Mouse (Mus musculus) forebrain, embryonic 12.5 days (tissue): ENCODE measurements around the gene Zfp644. TPM values are rescaled to one million over a fixed set of nuclear protein-coding genes. Genes with fewer than 3 reads are reported as not detected.

ENCODE experiments used
- ATAC-seq: fragments of 200-750 bp; cut with Nextera tagmentation; 2 replicates; pipeline ENCODE4 v1.8.0; 2017; ENCODE audit warnings: moderate TSS enrichment; ENCODE audit not compliant: low FRiP score
- H3K27ac ChIP-seq: fragments of 300-500 bp; sonication (generic); 2 replicates; pipeline ENCODE4 v1.5.1; 2016; ENCODE audit warnings: mild to moderate bottlenecking
- H3K27me3 ChIP-seq: fragments of 300-500 bp; sonication (generic); 2 replicates; pipeline ENCODE4 v1.6.1; 2016; ENCODE audit warnings: mild to moderate bottlenecking
- H3K36me3 ChIP-seq: fragments of 300-500 bp; sonication (generic); replicated peaks from 2 replicates; pipeline ENCODE4 v1.6.1; 2016; ENCODE audit warnings: mild to moderate bottlenecking
- H3K4me1 ChIP-seq: fragments of 300-500 bp; sonication (generic); 2 replicates; pipeline ENCODE4 v1.6.1; 2016
- H3K4me2 ChIP-seq: fragments of 300-500 bp; sonication (generic); 2 replicates; pipeline ENCODE4 v1.6.1; 2016; ENCODE audit warnings: mild to moderate bottlenecking, moderate library complexity
- H3K4me3 ChIP-seq: fragments of 300-500 bp; sonication (generic); replicated peaks from 2 replicates; pipeline ENCODE4 v1.5.1; 2016; ENCODE audit warnings: mild to moderate bottlenecking
- H3K9ac ChIP-seq: fragments of 300-500 bp; sonication (generic); 2 replicates; pipeline ENCODE4 v1.6.1; 2016; ENCODE audit warnings: mild to moderate bottlenecking
- H3K9me3 ChIP-seq: fragments of 300-500 bp; sonication (generic); 2 replicates; pipeline ENCODE4 v1.6.1; 2016
- WGBS: fragments of 180-500 bp; shearing (Covaris S2); methylation state at CpG from one replicate; pipeline ENCODE4 v1.1.7; 2016; 5-methylcytosine and 5-hydroxymethylcytosine counted together
- polyA plus RNA-seq: library from polyadenylated mRNA; unstranded; fragments of >200 nt; fragmentation: Nextera tagmentation; extraction: Ambion mirVana; gene quantifications from 2 replicates; pipeline ENCODE4 v1.2.1, GENCODE M21; 2016

Gene Zfp644
- 89.9 and 90.3 TPM in 2 replicates for polyA plus RNA-seq

DNA sequence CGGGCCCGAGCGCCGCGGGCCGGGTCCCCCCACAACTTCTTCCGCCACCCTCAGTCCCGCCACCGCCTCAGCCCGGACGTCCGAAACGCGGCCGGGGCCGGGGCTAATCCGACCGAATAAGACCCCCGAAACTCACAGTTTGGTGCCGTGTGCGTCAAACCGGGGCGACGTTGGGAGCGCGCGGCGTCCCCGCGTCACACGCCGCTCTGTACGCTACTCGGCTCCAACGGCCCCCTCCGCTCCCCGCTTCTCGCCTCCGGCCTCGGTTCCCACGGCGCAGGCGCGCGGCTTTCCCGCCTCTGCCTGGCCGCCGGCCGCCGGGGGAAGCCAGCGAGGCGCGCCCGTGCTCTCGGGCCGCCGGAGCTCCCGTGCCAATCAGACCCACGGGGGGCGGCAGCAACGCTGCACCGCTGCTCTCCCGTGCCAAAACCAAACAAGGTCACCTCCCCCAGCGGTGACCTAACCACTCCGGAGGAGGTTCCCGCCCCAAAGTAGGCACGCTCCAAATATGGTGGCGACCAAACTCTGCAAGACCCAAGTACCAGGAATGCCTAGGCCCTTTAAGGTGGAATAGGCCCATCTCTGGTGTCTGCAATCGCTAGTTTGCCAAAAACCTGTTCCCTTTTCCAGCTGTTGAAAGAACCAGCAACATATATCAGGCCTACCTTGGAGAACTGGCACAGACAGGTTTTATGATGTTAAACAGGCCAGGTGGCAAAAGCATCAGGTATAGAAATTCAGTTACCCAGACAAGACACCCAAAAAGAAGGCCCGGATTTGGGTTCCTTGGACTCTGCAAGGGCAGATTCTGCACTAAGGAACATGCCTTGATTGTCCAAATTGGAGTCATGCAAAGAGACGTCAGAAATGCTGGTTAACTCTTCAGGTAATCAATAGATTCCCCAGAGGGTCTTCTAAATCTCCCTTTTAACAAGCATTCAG is at the start of gene Zfp644:
Gene Zfp644 (minus strand): TSS at position 892 of the 942 bp plus-strand sequence.
- peak; percentile 96 for ATAC-seq
- 1% methylated on average over 70 of the region's 71 CpGs for WGBS
- no peaks in the 10 kb centered on the region for H3K27me3 ChIP-seq
- H3K9ac ChIP-seq: peak within 1 kb of the TSS; percentile 96
- peak within 1 kb of the TSS; percentile 77 for H3K4me2 ChIP-seq
- H3K4me1 ChIP-seq: peaks cover 30% of the 10 kb centered on the region
- H3K27ac ChIP-seq: peak within 1 kb of the TSS; percentile 99
- no peaks in the 10 kb centered on the region for H3K9me3 ChIP-seq
- peaks cover 3% of the 10 kb centered on the region for H3K36me3 ChIP-seq
- H3K4me3 ChIP-seq: peak within 1 kb of the TSS; percentile 83

- WGBS: 67% methylated on average over 6 of the region's 6 CpGs
- no peak for ATAC-seq
- H3K27me3 ChIP-seq: no peaks in the 10 kb centered on the region
- no peaks in the 10 kb centered on the region for H3K9me3 ChIP-seq
- H3K27ac ChIP-seq: no peak overlapping the region
- no peak overlapping the region for H3K4me3 ChIP-seq
- H3K4me2 ChIP-seq: no peak overlapping the region
- no peaks in the 10 kb centered on the region for H3K36me3 ChIP-seq
- no peak overlapping the region for H3K9ac ChIP-seq
- H3K4me1 ChIP-seq: no peaks in the 10 kb centered on the region
Observed at GRCm38 (mm10) chr5:106739716-106740115, 42.6 kb upstream of the Zfp644 start.

- no peak overlapping the region for H3K27ac ChIP-seq
- H3K4me3 ChIP-seq: no peak overlapping the region
- no peaks in the 10 kb centered on the region for H3K9me3 ChIP-seq
- H3K9ac ChIP-seq: no peak overlapping the region
- H3K36me3 ChIP-seq: no peaks in the 10 kb centered on the region
- no peaks in the 10 kb centered on the region for H3K27me3 ChIP-seq
- no peak overlapping the region for H3K4me2 ChIP-seq
- WGBS: 89% methylated on average over 3 of the region's 3 CpGs
- ATAC-seq: no peak
- no peaks in the 10 kb centered on the region for H3K4me1 ChIP-seq
Observed at GRCm38 (mm10) chr5:106723487-106723886, 26.4 kb upstream of the Zfp644 start.

- H3K36me3 ChIP-seq: no peaks in the 10 kb centered on the region
- WGBS: 87% methylated on average over 5 of the region's 5 CpGs
- H3K9ac ChIP-seq: no peak overlapping the region
- no peak overlapping the region for H3K27ac ChIP-seq
- no peaks in the 10 kb centered on the region for H3K9me3 ChIP-seq
- H3K4me1 ChIP-seq: no peaks in the 10 kb centered on the region
- ATAC-seq: no peak
- no peaks in the 10 kb centered on the region for H3K27me3 ChIP-seq
- H3K4me3 ChIP-seq: no peak overlapping the region
- H3K4me2 ChIP-seq: no peak overlapping the region
Observed at GRCm38 (mm10) chr5:106722771-106723170, 25.7 kb upstream of the Zfp644 start.

- H3K36me3 ChIP-seq: no peaks in the 10 kb centered on the region
- peaks cover 16% of the 10 kb centered on the region for H3K4me1 ChIP-seq
- ATAC-seq: peak; percentile 70; the same call in 1 of the 2 replicates
- H3K27me3 ChIP-seq: 0 out of 2 replicates have a peak, but pooled peaks cover 11% of the 10 kb centered on the region
- no peak overlapping the region for H3K9ac ChIP-seq
- no peak overlapping the region for H3K4me3 ChIP-seq
- no peaks in the 10 kb centered on the region for H3K9me3 ChIP-seq
- peak overlapping the region; percentile 10; the same call in 1 of the 2 replicates for H3K4me2 ChIP-seq
- peak overlapping the region; percentile 33 for H3K27ac ChIP-seq
- 10% methylated on average over 3 of the region's 3 CpGs for whole genome bisulfite sequencing
Observed at GRCm38 (mm10) chr5:106711870-106712277, 14.8 kb upstream of the Zfp644 start.

GRCm38 (mm10) chr5:106711220-106711726 is 14.2 kb upstream of the Zfp644 start:
- no peak overlapping the region for H3K4me3 ChIP-seq
- H3K27me3 ChIP-seq: 0 out of 2 replicates have a peak, but pooled peaks cover 11% of the 10 kb centered on the region
- H3K9ac ChIP-seq: no peak overlapping the region
- H3K27ac ChIP-seq: peak overlapping the region; percentile 33; the same call in 1 of the 2 replicates
- H3K4me2 ChIP-seq: 0 out of 2 replicates have a peak overlapping the region, but pooled peaks have one; percentile 10
- WGBS: 65% methylated on average over 5 of the region's 5 CpGs
- no peaks in the 10 kb centered on the region for H3K9me3 ChIP-seq
- H3K4me1 ChIP-seq: peaks cover 16% of the 10 kb centered on the region
- no peak; the same call in 1 of the 2 replicates for ATAC-seq
- no peaks in the 10 kb centered on the region for H3K36me3 ChIP-seq

DNA sequence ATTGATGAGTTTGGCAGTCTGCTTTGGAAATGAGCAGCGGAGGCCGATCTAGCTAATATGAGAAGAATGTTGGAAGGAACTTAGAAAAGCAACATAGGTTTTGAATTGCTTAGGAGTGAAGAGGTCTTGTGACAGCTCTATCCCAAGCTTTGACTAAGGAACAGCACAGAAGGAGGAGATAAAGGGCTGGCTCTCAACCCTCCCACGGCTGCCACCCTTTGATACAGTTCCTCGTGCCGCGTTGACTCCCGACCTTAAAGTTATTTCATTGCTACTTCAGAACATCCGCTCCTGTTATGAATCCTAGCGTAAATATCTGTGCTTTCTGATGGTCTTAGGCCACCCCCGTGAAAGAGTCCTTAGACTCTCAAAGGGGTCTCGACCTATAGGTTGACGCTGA is 13.5 kb upstream of the Zfp644 start:
- no peak overlapping the region for H3K4me3 ChIP-seq
- H3K36me3 ChIP-seq: no peaks in the 10 kb centered on the region
- H3K9ac ChIP-seq: no peak overlapping the region
- WGBS: 79% methylated on average over 12 of the region's 12 CpGs
- H3K27me3 ChIP-seq: 0 out of 2 replicates have a peak, but pooled peaks cover 11% of the 10 kb centered on the region
- peaks cover 16% of the 10 kb centered on the region for H3K4me1 ChIP-seq
- no peaks in the 10 kb centered on the region for H3K9me3 ChIP-seq
- no peak for ATAC-seq
- no peak overlapping the region for H3K27ac ChIP-seq
- H3K4me2 ChIP-seq: no peak overlapping the region

DNA sequence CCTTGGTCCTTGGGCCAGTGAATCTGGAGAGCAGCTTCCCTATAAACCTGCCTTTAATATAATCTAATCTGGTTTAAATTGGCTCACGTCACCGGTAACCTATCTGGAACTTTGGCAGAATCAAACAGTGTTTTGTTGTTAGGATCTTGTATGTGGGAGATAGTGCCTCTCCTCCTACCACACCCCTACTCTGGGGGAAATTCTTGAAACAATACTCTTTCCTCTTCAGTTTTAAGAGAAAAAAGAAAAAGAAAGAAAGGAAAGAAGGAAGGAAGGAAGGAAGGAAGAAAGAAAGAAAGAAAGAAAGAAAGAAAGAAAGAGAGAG is 13.0 kb upstream of the Zfp644 start:
- H3K4me3 ChIP-seq: no peak overlapping the region
- H3K4me1 ChIP-seq: peaks cover 16% of the 10 kb centered on the region
- H3K36me3 ChIP-seq: no peaks in the 10 kb centered on the region
- 59% methylated on average over 2 of the region's 2 CpGs for WGBS
- H3K4me2 ChIP-seq: no peak overlapping the region
- no peak for ATAC-seq
- 0 out of 2 replicates have a peak, but pooled peaks cover 11% of the 10 kb centered on the region for H3K27me3 ChIP-seq
- no peaks in the 10 kb centered on the region for H3K9me3 ChIP-seq
- no peak overlapping the region for H3K27ac ChIP-seq
- no peak overlapping the region for H3K9ac ChIP-seq

DNA sequence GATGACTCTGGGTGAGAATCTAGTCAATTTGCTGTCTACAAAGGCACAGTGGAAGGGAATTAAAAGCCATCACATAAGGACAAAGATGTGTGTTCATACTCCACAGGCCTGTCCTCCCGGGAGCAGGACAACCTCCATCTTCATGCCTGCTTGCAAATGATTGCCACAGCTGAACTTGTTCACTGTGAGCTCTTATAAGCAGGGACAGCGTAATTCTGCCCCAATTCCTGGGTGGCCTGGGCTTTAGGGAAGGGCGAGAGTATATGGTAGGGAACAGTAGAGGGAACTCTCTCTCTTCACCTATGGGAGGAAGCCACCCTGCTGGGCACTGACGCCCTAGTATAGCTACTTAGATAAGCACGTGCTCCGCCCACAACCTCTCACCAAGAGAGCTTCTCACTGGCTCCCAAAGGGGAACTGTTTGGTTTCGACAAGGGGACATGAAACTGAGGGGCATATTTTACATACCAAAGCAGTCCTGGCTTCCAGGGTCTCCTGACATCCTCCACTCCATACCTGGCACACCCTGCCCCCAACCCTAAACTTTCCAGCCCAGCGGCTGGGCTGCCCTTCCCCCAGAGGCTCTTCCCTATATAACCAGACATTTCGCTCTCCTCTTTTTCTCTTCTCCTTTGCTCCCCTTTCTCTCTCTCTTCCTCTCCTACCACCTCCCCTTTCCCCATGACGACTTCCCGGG is 12.4 kb upstream of the Zfp644 start:
- Histone ChIP-seq H3K36me3 (no peaks in the 10 kb centered on the region), H3K9ac (no peak overlapping the region)

DNA sequence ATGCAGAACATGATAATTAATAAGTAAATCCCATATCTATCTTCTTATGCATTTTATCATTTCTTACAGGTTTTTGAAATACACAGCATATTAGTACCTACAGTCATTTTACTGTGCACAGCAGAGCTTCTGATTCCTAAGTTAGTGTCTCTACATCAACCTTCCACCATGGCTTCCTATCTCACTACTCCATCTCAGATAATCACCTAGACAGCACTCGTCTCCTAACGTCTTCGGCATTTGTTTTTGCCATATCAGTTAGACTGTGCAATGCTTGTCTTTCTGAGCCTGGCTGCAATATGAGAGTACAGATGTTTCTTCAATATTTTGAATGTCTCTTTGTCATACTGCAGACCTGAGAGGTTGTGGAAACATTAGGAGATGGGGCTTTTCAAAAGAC is 9.3 kb upstream of the Zfp644 start:
- Histone ChIP-seq H3K9me3 (peaks cover 5% of the 10 kb centered on the region; the same call in 1 of the 2 replicates), H3K36me3 (no peaks in the 10 kb centered on the region), H3K4me2 (no peak overlapping the region), H3K4me1 (peaks cover 6% of the 10 kb centered on the region), H3K27me3 (0 out of 2 replicates have a peak, but pooled peaks cover 5% of the 10 kb centered on the region), H3K4me3 (no peak overlapping the region), H3K27ac (no peak overlapping the region), H3K9ac (no peak overlapping the region)
- ATAC-seq: no peak
- 94% methylated on average over 3 of the region's 3 CpGs for WGBS

More for the DNA sequence above, 12.4 kb upstream of the Zfp644 start:
- WGBS: 41% methylated on average over 11 of the region's 11 CpGs
- Histone ChIP-seq H3K9me3 (no peaks in the 10 kb centered on the region), H3K27me3 (0 out of 2 replicates have a peak, but pooled peaks cover 11% of the 10 kb centered on the region), H3K4me2 (no peak overlapping the region), H3K27ac (no peak overlapping the region), H3K4me1 (peaks cover 16% of the 10 kb centered on the region), H3K4me3 (no peak overlapping the region)
- ATAC-seq: no peak

- no peak for ATAC-seq
- H3K4me3 ChIP-seq: no peak overlapping the region
- H3K27ac ChIP-seq: no peak overlapping the region
- WGBS: 84% methylated on average over 5 of the region's 5 CpGs
- no peaks in the 10 kb centered on the region for H3K4me1 ChIP-seq
- no peak overlapping the region for H3K4me2 ChIP-seq
- H3K36me3 ChIP-seq: no peaks in the 10 kb centered on the region
- no peak overlapping the region for H3K9ac ChIP-seq
- 0 out of 2 replicates have a peak, but pooled peaks cover 5% of the 10 kb centered on the region for H3K27me3 ChIP-seq
- peaks cover 5% of the 10 kb centered on the region; the same call in 1 of the 2 replicates for H3K9me3 ChIP-seq
Observed at GRCm38 (mm10) chr5:106705162-106705561, 8.1 kb upstream of the Zfp644 start.
